Mouse (Mus musculus) Muller cell, postnatal 12 days (primary cell): ENCODE data around the gene Gulp1.

Source experiments
- DNase-seq: peaks from one replicate; pipeline ENCODE4 v3.0.0-alpha.2; 2015; ENCODE audit errors: inconsistent ontology term

Gulp1 gene

DNA sequence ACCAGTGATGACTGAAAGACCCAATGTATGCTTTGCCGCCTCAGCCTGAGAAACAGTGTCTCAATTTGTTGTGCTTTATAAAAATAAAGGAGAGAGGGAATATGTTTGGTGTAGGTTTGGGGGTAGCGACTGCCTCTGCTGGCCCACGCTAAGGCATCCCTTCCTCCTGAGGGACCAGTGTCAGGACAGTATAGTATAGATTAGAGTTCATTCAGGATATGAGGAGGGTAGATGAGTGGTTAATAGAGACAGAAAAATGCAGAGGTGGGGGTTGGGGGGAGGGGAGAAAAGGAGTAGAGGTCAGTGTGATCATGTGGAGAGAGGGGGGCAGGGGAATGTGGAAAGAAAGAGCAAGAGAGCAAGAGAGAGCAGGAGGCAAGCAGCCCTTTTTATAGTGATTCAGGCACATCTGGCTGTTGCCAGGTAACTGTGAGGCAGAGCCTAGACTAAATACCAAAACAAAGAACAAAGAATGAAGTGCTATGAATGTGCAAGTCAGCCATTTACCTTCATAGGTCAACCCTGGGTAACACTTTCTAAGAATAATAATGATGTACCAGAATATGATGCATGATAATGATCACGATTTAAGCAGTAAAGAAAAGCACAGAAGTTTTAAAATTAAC is 169.6 kb downstream of the Gulp1 start:
- no peak for DNase-seq

DNA sequence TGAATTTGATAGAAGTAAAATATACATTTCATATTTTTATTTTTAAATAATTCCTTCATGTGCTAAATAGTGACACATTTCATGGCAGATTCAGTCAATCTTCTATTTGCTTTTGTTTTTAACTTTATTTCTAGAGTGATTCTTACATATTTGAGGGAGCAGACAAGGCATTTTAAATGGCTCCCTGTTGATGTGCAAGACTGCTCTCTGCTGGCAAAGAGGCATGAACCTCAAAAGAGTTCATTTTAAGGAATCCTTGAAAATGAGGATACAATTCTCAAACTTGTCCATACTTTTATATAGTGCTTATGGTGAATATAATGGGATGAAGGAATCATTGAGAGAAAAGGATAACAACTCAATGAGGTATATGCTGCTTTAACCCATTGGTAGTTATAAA is 189.9 kb downstream of the Gulp1 start:
- DNase-seq = peak; percentile 22

DNA sequence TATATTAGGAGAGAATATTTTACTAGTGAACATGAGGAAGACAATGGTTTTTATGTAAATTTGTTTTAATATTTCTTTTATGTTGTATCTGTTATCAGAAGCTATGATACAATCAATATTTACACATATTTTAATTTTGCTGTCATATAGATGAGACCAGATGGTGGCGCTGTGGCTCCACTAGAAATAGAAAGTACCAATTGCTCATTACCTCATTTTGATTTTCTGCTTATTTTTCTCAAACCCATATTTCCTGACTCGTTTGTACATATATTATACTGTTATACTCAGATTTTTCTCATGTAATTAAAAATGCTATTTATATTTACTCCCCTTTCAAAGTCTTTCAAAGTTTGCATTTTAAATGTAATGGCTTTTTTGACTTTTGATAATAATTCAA is 194.4 kb downstream of the Gulp1 start:
- DNase-seq = peak; percentile 16

DNA sequence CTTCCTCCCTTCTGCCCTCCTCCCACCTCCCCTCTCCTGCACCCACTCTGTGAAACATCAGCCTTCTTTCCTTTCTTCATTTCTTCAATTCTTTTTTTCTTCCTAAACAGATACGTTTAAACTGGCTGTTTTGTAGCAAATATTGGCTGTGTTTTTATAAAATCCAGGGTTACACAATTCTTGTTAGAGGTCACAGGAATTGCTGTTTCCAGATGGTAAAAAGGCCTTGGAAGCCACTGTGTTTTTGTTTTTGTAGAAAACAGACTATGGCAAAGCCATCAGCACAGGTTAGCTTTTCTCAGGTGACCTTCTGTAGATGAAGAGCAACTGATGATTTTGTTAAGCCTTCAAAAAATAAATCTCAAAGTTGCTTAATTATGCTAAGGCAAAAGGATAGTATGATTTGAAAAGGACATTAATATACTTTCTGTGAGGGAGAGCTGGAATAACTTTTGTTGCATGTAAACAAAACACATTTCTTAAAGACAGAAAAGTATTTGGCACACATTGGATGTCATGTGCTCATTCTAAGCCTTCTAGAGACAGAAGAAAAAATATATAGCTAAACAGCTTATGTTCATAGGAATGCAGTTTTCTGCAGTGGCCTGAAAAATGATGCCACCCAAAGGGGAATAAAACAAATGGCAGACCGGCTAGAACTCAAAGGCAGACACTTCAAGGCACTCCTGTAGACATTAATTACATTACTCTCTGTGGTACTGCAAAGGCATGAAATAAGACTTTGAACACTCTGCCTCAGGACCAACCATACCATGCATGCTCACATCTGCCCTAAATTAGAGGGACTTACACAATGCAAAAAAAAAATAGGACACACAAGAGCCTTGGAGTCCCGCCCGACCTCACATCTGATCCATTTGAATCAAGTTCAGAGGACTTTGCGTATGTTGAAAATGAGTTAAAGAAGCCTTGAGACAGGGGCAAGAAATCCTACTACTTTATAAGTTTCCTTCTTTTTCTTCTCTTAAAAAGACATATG is 199.7 kb downstream of the Gulp1 start:
- no peak for DNase-seq

DNA sequence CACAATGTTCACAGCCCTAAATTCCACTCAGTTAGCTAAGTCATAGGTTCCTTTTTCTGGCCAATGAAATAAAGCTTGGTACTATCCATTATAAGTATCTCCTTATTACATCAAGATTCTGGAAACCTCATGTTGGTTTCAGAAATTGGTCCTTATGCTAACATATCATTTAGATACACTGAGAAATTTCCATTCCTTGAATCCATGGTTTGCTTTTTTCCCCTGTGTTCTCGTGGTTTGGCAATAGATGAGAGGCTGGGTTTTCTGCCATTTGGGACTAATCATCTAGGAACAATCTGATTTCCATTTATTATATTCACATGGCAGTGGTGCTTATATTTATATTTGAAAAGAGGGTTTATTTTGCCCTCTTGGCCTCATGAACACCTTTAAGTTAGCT is 226.9 kb downstream of the Gulp1 start:
- DNase-seq = peak; percentile 36

DNA sequence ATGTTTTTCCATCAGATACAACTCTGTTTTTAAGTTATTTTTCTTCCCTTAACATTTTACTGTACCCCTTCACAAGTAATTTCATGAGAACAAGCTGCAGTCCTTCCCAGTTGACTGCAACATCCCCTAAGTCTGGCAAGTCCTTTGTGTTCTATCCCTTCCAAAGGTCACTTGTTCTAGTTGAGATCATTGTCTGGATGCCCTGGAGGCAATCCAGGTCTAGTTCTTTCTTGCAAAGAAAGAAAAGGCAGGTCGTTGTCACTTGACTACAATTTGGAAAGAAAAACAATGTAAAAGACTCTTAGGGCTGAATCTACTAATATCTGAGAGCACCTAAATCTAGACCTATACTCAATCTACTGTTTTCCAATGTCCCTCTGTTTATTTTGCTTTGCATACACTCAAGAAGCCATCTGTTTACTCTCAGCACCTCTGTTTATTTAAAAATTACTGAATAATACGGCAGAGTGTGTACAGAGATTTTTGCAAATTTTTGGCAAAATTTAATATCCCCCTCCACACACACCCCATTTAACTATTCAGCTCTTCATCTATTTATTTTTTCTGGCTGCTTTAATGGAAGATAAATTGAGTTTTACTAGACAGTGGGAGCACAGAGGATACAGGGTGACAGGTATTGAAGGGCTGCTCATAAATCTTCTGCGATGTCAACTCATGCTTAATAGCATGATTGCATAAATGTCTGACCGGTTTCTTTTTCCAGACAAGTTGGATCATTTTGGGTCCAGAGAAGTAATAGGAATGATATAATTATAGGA is 252.5 kb downstream of the Gulp1 start:
- DNase-seq = no peak

DNA sequence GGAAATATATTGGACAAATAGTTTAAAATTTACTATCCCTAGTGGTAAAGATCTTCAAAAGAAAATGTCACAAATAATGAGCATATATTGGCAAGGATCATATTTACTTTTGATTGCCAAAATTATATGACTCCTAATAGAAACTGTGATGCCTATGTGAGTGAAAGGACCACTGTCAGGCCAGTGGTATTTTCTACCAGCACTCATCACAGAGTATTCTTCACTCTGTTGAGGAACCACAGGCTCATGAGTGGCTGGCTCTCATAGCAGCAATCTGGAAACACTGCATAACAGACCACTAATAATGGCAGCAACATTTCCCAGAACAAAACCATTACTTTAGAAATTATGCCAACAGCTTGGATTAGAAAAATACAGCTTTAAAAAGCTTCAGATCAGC is 255.1 kb downstream of the Gulp1 start:
- DNase-seq = no peak

DNA sequence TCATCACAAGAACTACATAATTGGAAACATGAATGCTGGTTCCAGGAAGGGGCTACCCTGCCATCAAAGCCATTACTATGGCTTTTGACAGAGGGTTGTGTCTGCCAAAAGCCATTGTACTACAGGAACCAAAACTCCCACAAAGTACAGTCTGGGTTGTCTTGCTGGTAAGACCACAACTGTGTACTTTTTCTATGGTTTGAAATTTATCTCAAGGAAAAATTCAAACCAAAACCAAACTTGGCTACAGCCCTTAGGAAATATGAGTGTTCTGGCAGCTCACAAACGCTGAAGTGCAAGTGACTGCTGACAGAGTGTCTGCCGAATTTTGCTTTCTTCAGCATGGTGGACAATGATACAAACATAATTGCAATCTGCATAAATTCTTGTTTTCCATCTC is 259.0 kb downstream of the Gulp1 start:
- DNase-seq = no peak

DNA sequence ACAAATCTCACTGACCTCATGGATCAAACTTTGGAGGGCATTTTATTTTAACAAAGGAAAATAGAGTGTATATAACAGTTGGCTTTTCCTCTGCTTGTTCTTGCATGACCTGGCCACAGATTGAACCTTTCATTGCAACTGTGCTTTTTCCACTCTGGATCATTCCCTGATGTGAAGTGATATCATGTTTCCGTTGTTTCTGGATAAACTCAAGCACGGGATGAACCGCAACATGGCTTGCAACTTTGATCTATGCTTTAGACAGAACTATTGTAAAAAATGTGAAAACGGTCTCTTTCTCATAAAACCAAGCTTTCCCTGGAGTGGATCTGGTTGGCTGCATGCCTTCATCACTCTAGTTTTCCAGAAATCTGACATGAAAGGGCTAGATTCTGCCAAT is 282.6 kb downstream of the Gulp1 start:
- no peak for DNase-seq
